Mouse (Mus musculus) inflammation-experienced regulatory T-cells, adult 16 weeks (primary cell): ENCODE measurements around the gene Rnf144b. TPM values are rescaled to one million over a fixed set of nuclear protein-coding genes. Genes with fewer than 3 reads are reported as not detected.

Experiments used
- polyA plus RNA-seq: library from polyadenylated mRNA; unstranded; fragments of 100-300 nt; shearing (Covaris generic); gene quantifications from one replicate; pipeline ENCODE4 v1.2.1, GENCODE M21; 2017

Gene Rnf144b
- 0.28 TPM for polyA plus RNA-seq

DNA sequence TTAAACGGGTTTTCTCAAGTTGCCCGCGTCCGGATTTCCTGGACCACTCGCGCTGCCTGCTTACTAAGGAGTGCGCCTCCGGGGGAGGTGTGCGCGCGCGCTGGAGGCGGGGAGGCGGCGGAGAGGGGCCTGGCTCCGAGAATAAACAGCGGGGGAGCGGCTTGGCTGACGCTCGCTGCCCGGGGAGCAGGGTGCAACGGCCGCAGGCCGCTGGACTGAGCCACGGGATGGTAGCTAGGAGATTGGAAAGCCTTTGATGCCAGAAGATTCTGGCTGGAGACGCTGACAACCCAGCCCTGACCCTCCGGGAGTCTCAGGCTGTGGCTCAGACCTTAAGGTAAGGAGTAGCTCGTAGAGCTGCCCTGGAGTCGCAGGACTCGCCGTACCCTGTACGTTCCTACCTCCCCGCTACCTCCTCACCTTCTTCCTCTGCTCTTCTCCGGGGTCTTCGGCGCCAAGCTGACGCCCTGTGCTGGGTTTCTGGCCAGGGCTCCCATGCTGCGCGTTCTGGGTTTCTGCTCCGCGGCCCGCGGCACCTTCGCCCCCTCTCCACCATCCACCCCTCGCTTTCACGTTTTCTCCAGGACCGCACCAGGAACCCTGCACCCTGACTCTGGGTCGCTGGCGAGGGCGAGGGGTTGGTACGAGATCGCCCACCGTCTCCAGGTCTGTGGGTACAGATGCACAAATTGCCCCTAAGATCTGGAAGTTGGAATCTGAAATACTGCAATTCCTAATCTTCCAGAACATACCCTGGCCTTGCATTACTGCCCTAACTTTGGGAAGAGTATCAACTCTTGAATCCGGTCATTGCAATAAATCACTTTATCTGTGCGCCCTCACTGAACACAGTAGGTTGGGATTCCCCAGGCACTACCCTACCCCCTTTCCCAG is at the start of gene Rnf144b:
TSS of gene Rnf144b (plus strand) at position 120 of the 894 bp plus-strand sequence.

DNA sequence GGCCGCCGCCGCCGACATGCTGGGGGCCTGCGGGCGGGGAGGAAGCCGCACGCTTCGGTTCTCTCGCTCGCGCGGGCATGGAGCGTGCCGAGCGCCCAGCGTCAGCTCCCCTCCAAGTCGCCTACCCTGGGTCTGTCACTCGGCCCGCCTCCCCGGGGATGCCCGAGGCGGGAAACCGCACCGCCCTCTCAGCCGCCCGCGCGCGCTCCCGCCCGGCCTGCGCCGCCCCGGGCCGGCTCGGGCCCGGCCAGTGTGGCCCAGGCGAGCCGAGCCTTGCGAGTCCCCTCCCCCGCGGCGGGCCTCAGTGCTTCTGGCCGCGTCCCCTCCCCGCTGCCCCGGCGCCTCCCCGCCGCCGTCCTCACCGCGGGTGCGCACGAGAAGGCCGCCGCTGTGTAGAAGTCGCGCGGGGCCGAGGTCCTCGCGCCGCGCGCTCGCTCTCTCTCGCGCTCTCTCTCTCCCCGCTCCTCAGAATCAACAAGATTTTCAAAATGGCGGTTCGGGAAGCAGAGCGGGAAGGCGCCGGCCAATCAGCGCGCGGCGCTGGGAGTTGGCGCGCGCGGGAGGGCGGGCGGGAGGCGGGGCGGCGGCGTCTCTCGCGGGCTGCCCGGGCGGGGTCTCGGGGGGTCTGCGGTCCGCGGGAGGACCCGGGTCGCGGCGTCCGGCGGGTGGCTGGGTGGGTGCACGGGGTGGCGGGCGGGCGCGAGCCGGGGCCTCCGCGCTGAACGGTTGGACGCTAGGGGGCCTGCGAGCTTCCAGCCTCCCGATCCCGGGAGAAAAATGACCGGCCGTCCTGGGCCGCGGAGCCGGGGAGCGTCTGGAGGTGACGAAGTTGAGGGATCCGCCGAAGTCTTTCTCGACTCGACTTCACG is 16.5 kb upstream of the Rnf144b start, which contains the start of gene Dek:
TSS of gene Dek (minus strand) at position 491 of the 869 bp plus-strand sequence.

Other genes starting within 250 kb of the Rnf144b start
- 4.9 TPM for gene Kif13a, start 192.8 kb upstream of the Rnf144b start, polyA plus RNA-seq
- 0.76 TPM for gene Nhlrc1, start 107.8 kb upstream of the Rnf144b start, polyA plus RNA-seq
- gene Kdm1b, start 79.2 kb upstream of the Rnf144b start, polyA plus RNA-seq = 39.9 TPM
- 3.0 TPM for gene Tpmt, start 77.9 kb upstream of the Rnf144b start, polyA plus RNA-seq
- gene Dek, start 16.5 kb upstream of the Rnf144b start, polyA plus RNA-seq = 81.8 TPM